Mouse (Mus musculus): ENCODE results near the gene Ttpal. TPM values are rescaled to one million over a fixed set of nuclear protein-coding genes. Genes with fewer than 3 reads are reported as not detected.

Gene Ttpal
- polyA plus RNA-seq, 1 experiment from 2014 or later: 22.9 TPM

GRCm38 (mm10) chr2:163634211-163634610 lies 32.1 kb downstream of the Ttpal start:
- Histone ChIP-seq H3K4me2 (ENCODE audit: low read depth, low read length) (no peak overlapping the region), H3K27me3 (replicated peaks; ENCODE audit: control insufficient read depth, insufficient read depth, low read length) (no peaks in the 10 kb centered on the region), H3K27ac (ENCODE audit: low read length) (no peak overlapping the region), H3K36me3 (ENCODE audit: control insufficient read depth, insufficient read depth, low read length) (peaks cover 27% of the 10 kb centered on the region), H3K9me3 (ENCODE audit: control insufficient read depth, low read length) (no peaks in the 10 kb centered on the region), H3K4me1 (ENCODE audit: control insufficient read depth, insufficient read depth, low read length) (peaks cover 12% of the 10 kb centered on the region), H3K9ac (ENCODE audit: low read depth, low read length) (no peak overlapping the region), H3K4me3 (ENCODE audit: low read length) (no peak overlapping the region)
- 88% methylated on average over 2 of the region's 2 CpGs for WGBS
- no peak for ATAC-seq

- Histone ChIP-seq H3K36me3 (ENCODE audit: control insufficient read depth, insufficient read depth, low read length) (peaks cover 13% of the 10 kb centered on the region), H3K9ac (ENCODE audit: low read depth, low read length) (no peak overlapping the region), H3K4me1 (ENCODE audit: control insufficient read depth, insufficient read depth, low read length) (peaks cover 22% of the 10 kb centered on the region), H3K4me2 (ENCODE audit: low read depth, low read length) (no peak overlapping the region), H3K9me3 (ENCODE audit: control insufficient read depth, low read length) (no peaks in the 10 kb centered on the region), H3K27me3 (replicated peaks; ENCODE audit: control insufficient read depth, insufficient read depth, low read length) (no peaks in the 10 kb centered on the region), H3K27ac (ENCODE audit: low read length) (no peak overlapping the region), H3K4me3 (ENCODE audit: low read length) (no peak overlapping the region)
- ATAC-seq: no peak
- WGBS: 93% methylated on average over 2 of the region's 2 CpGs
Measured at GRCm38 (mm10) chr2:163636057-163636456, 33.9 kb downstream of the Ttpal start.

- Histone ChIP-seq H3K4me2 (ENCODE audit: low read depth, low read length) (peak overlapping the region; percentile 24; the same call in 1 of the 2 replicates), H3K4me3 (ENCODE audit: low read length) (peak overlapping the region; percentile 21; the same call in 1 of the 2 replicates), H3K4me1 (ENCODE audit: control insufficient read depth, insufficient read depth, low read length) (peaks cover 32% of the 10 kb centered on the region), H3K36me3 (ENCODE audit: control insufficient read depth, insufficient read depth, low read length) (peaks cover 6% of the 10 kb centered on the region; the same call in 1 of the 2 replicates), H3K9ac (ENCODE audit: low read depth, low read length) (no peak overlapping the region), H3K27ac (ENCODE audit: low read length) (peak overlapping the region; percentile 79), H3K27me3 (replicated peaks; ENCODE audit: control insufficient read depth, insufficient read depth, low read length) (no peaks in the 10 kb centered on the region), H3K9me3 (ENCODE audit: control insufficient read depth, low read length) (no peaks in the 10 kb centered on the region)
- ATAC-seq: peak; percentile 82
- WGBS: 30% methylated on average over 5 of the region's 5 CpGs
Measured at GRCm38 (mm10) chr2:163637655-163638266, 35.6 kb downstream of the Ttpal start.

GRCm38 (mm10) chr2:163640493-163640892 lies 38.4 kb downstream of the Ttpal start:
- no peaks in the 10 kb centered on the region for H3K27me3 ChIP-seq (replicated peaks; ENCODE audit: control insufficient read depth, insufficient read depth, low read length)
- H3K27ac ChIP-seq (ENCODE audit: low read length): no peak overlapping the region
- no peaks in the 10 kb centered on the region for H3K9me3 ChIP-seq (ENCODE audit: control insufficient read depth, low read length)
- ATAC-seq: no peak
- peaks cover 6% of the 10 kb centered on the region; the same call in 1 of the 2 replicates for H3K36me3 ChIP-seq (ENCODE audit: control insufficient read depth, insufficient read depth, low read length)
- no peak overlapping the region for H3K4me3 ChIP-seq (ENCODE audit: low read length)
- peaks cover 46% of the 10 kb centered on the region for H3K4me1 ChIP-seq (ENCODE audit: control insufficient read depth, insufficient read depth, low read length)
- no peak overlapping the region for H3K9ac ChIP-seq (ENCODE audit: low read depth, low read length)
- H3K4me2 ChIP-seq (ENCODE audit: low read depth, low read length): no peak overlapping the region
- 79% methylated on average over 3 of the region's 3 CpGs for WGBS

- Histone ChIP-seq H3K4me3 (ENCODE audit: low read length) (no peak overlapping the region), H3K27ac (ENCODE audit: low read length) (0 out of 2 replicates have a peak overlapping the region, but pooled peaks have one; percentile 46), H3K36me3 (ENCODE audit: control insufficient read depth, insufficient read depth, low read length) (0 out of 2 replicates have a peak, but pooled peaks cover 1% of the 10 kb centered on the region), H3K9ac (ENCODE audit: low read depth, low read length) (no peak overlapping the region), H3K9me3 (ENCODE audit: control insufficient read depth, low read length) (no peaks in the 10 kb centered on the region), H3K4me2 (ENCODE audit: low read depth, low read length) (no peak overlapping the region), H3K27me3 (replicated peaks; ENCODE audit: control insufficient read depth, insufficient read depth, low read length) (no peaks in the 10 kb centered on the region), H3K4me1 (ENCODE audit: control insufficient read depth, insufficient read depth, low read length) (peaks cover 46% of the 10 kb centered on the region)
- no peak for ATAC-seq
- 46% methylated on average over 3 of the region's 3 CpGs for WGBS
Measured at GRCm38 (mm10) chr2:163641681-163642080, 39.6 kb downstream of the Ttpal start.

GRCm38 (mm10) chr2:163642685-163643575 lies 40.8 kb downstream of the Ttpal start:
- no peaks in the 10 kb centered on the region for H3K27me3 ChIP-seq (replicated peaks; ENCODE audit: control insufficient read depth, insufficient read depth, low read length)
- no peaks in the 10 kb centered on the region for H3K9me3 ChIP-seq (ENCODE audit: control insufficient read depth, low read length)
- peaks cover 41% of the 10 kb centered on the region for H3K4me1 ChIP-seq (ENCODE audit: control insufficient read depth, insufficient read depth, low read length)
- 85% methylated on average over 30 of the region's 30 CpGs for WGBS
- no peaks in the 10 kb centered on the region for H3K36me3 ChIP-seq (ENCODE audit: control insufficient read depth, insufficient read depth, low read length)
- H3K4me2 ChIP-seq (ENCODE audit: low read depth, low read length): peak overlapping the region; percentile 73
- peak overlapping the region; percentile 98 for H3K9ac ChIP-seq (ENCODE audit: low read depth, low read length)
- H3K27ac ChIP-seq (ENCODE audit: low read length): peak overlapping the region; percentile 100
- H3K4me3 ChIP-seq (ENCODE audit: low read length): peak overlapping the region; percentile 94
- ATAC-seq: no peak

- Histone ChIP-seq H3K27me3 (replicated peaks; ENCODE audit: control insufficient read depth, insufficient read depth, low read length) (no peaks in the 10 kb centered on the region), H3K27ac (ENCODE audit: low read length) (peak overlapping the region; percentile 100), H3K4me2 (ENCODE audit: low read depth, low read length) (peak overlapping the region; percentile 73), H3K4me1 (ENCODE audit: control insufficient read depth, insufficient read depth, low read length) (peaks cover 37% of the 10 kb centered on the region), H3K4me3 (ENCODE audit: low read length) (peak overlapping the region; percentile 94), H3K9me3 (ENCODE audit: control insufficient read depth, low read length) (no peaks in the 10 kb centered on the region), H3K9ac (ENCODE audit: low read depth, low read length) (peak overlapping the region; percentile 98), H3K36me3 (ENCODE audit: control insufficient read depth, insufficient read depth, low read length) (no peaks in the 10 kb centered on the region)
- WGBS: 51% methylated on average over 2 of the region's 2 CpGs
- ATAC-seq: no peak
Measured at GRCm38 (mm10) chr2:163643576-163643971, 41.5 kb downstream of the Ttpal start.

GRCm38 (mm10) chr2:163644047-163644446 lies 41.9 kb downstream of the Ttpal start:
- peaks cover 35% of the 10 kb centered on the region for H3K4me1 ChIP-seq (ENCODE audit: control insufficient read depth, insufficient read depth, low read length)
- 6% methylated on average over 4 of the region's 4 CpGs for WGBS
- H3K27ac ChIP-seq (ENCODE audit: low read length): peak overlapping the region; percentile 100
- H3K9me3 ChIP-seq (ENCODE audit: control insufficient read depth, low read length): no peaks in the 10 kb centered on the region
- no peaks in the 10 kb centered on the region for H3K36me3 ChIP-seq (ENCODE audit: control insufficient read depth, insufficient read depth, low read length)
- peak overlapping the region; percentile 94 for H3K4me3 ChIP-seq (ENCODE audit: low read length)
- H3K9ac ChIP-seq (ENCODE audit: low read depth, low read length): peak overlapping the region; percentile 98
- H3K27me3 ChIP-seq (replicated peaks; ENCODE audit: control insufficient read depth, insufficient read depth, low read length): no peaks in the 10 kb centered on the region
- ATAC-seq: no peak
- H3K4me2 ChIP-seq (ENCODE audit: low read depth, low read length): peak overlapping the region; percentile 73

GRCm38 (mm10) chr2:163644575-163645385 lies 42.7 kb downstream of the Ttpal start, which contains the start of gene Serinc3:
TSS of gene Serinc3 (minus strand) at chr2:163645131.
- Histone ChIP-seq H3K27me3 (replicated peaks; ENCODE audit: control insufficient read depth, insufficient read depth, low read length) (no peaks in the 10 kb centered on the region), H3K4me1 (ENCODE audit: control insufficient read depth, insufficient read depth, low read length) (peaks cover 33% of the 10 kb centered on the region), H3K4me3 (ENCODE audit: low read length) (peak within 1 kb of the TSS; percentile 94), H3K9me3 (ENCODE audit: control insufficient read depth, low read length) (no peaks in the 10 kb centered on the region), H3K36me3 (ENCODE audit: control insufficient read depth, insufficient read depth, low read length) (no peaks in the 10 kb centered on the region), H3K9ac (ENCODE audit: low read depth, low read length) (peak within 1 kb of the TSS; percentile 98), H3K4me2 (ENCODE audit: low read depth, low read length) (peak within 1 kb of the TSS; percentile 73), H3K27ac (ENCODE audit: low read length) (peak within 1 kb of the TSS; percentile 100)
- under 1% methylated on average over 74 of the region's 74 CpGs for WGBS
- ATAC-seq: peak; percentile 96
